Mouse (Mus musculus) adrenal gland, adult (tissue): ENCODE measurements at regions not wholly inside any gene's neighbourhood (a gene's known extent, or its start where the extent isn't known, plus 50 kb on each side); places are given as distances from the start of the nearest gene placed in this dataset.

Source experiments
- DNase-seq, 2 experiments: peaks; one replicate each; pipeline ENCODE4 v3.0.0; 2022 to 2023; ENCODE audit warnings: low spot score in 1 of 2; ENCODE audit not compliant: inconsistent age in 2 of 2

- DNase-seq, result no peak
These were observed 575.1 kb upstream of the Itga1 start for GRCm38 (mm10) chr13:115676836-115677235.

GRCm38 (mm10) chr13:115673729-115674128, 572.0 kb upstream of the Itga1 start:
- no peak for DNase-seq

- DNase-seq, result no peak
These were observed 569.9 kb upstream of the Itga1 start for GRCm38 (mm10) chr13:115671685-115672084.

- no peak for DNase-seq
These were observed 567.8 kb upstream of the Itga1 start for GRCm38 (mm10) chr13:115669516-115669915.

- DNase-seq, result no peak
These were observed 553.4 kb upstream of the Itga1 start for GRCm38 (mm10) chr13:115655134-115655533.

GRCm38 (mm10) chr13:115652935-115653334, 551.2 kb upstream of the Itga1 start:
- no peak for DNase-seq

GRCm38 (mm10) chr13:115652352-115652751, 550.6 kb upstream of the Itga1 start:
- no peak for DNase-seq

- no peak for DNase-seq
These were observed 529.8 kb upstream of the Itga1 start for GRCm38 (mm10) chr13:115631410-115632105.

- DNase-seq, result no peak
These were observed 528.8 kb upstream of the Itga1 start for GRCm38 (mm10) chr13:115630603-115631002.

GRCm38 (mm10) chr13:115613174-115613573, 511.4 kb upstream of the Itga1 start:
- DNase-seq, result no peak

- no peak for DNase-seq
These were observed 504.7 kb upstream of the Itga1 start for GRCm38 (mm10) chr13:115606441-115606840.

- DNase-seq, result no peak
These were observed 493.4 kb upstream of the Itga1 start for GRCm38 (mm10) chr13:115595126-115595671.

- no peak for DNase-seq
These were observed 474.2 kb upstream of the Itga1 start for GRCm38 (mm10) chr13:115575967-115576366.

- no peak for DNase-seq
These were observed 473.5 kb upstream of the Itga1 start for GRCm38 (mm10) chr13:115575052-115575891.

GRCm38 (mm10) chr13:115541167-115541566, 439.4 kb upstream of the Itga1 start:
- no peak for DNase-seq

GRCm38 (mm10) chr13:115535900-115536299, 434.1 kb upstream of the Itga1 start:
- no peak for DNase-seq

GRCm38 (mm10) chr13:115513914-115514313, 412.1 kb upstream of the Itga1 start:
- no peak for DNase-seq

GRCm38 (mm10) chr13:115512214-115512613, 410.4 kb upstream of the Itga1 start:
- DNase-seq, result no peak

GRCm38 (mm10) chr13:115508646-115509045, 406.9 kb upstream of the Itga1 start:
- no peak for DNase-seq

GRCm38 (mm10) chr13:115494399-115494798, 392.6 kb upstream of the Itga1 start:
- no peak for DNase-seq

- no peak for DNase-seq
These were observed 374.1 kb upstream of the Itga1 start for GRCm38 (mm10) chr13:115475861-115476260.

- DNase-seq, result no peak
These were observed 363.9 kb upstream of the Itga1 start for GRCm38 (mm10) chr13:115465689-115466088.
